Mouse (Mus musculus) forebrain, embryonic 12.5 days (tissue): Measurements from ENCODE around the gene Vgll4. TPM values are rescaled to one million over a fixed set of nuclear protein-coding genes. Genes with fewer than 3 reads are reported as not detected.

ENCODE experiments used
- ATAC-seq: fragments of 200-750 bp; cut with Nextera tagmentation; 2 replicates; pipeline ENCODE4 v1.8.0; 2017; ENCODE audit warnings: moderate TSS enrichment; ENCODE audit not compliant: low FRiP score
- H3K27ac ChIP-seq: fragments of 300-500 bp; sonication (generic); 2 replicates; pipeline ENCODE4 v1.5.1; 2016; ENCODE audit warnings: mild to moderate bottlenecking
- H3K27me3 ChIP-seq: fragments of 300-500 bp; sonication (generic); 2 replicates; pipeline ENCODE4 v1.6.1; 2016; ENCODE audit warnings: mild to moderate bottlenecking
- H3K36me3 ChIP-seq: fragments of 300-500 bp; sonication (generic); replicated peaks from 2 replicates; pipeline ENCODE4 v1.6.1; 2016; ENCODE audit warnings: mild to moderate bottlenecking
- H3K4me1 ChIP-seq: fragments of 300-500 bp; sonication (generic); 2 replicates; pipeline ENCODE4 v1.6.1; 2016
- H3K4me2 ChIP-seq: fragments of 300-500 bp; sonication (generic); 2 replicates; pipeline ENCODE4 v1.6.1; 2016; ENCODE audit warnings: mild to moderate bottlenecking, moderate library complexity
- H3K4me3 ChIP-seq: fragments of 300-500 bp; sonication (generic); replicated peaks from 2 replicates; pipeline ENCODE4 v1.5.1; 2016; ENCODE audit warnings: mild to moderate bottlenecking
- H3K9ac ChIP-seq: fragments of 300-500 bp; sonication (generic); 2 replicates; pipeline ENCODE4 v1.6.1; 2016; ENCODE audit warnings: mild to moderate bottlenecking
- H3K9me3 ChIP-seq: fragments of 300-500 bp; sonication (generic); 2 replicates; pipeline ENCODE4 v1.6.1; 2016
- WGBS: fragments of 180-500 bp; shearing (Covaris S2); methylation state at CpG from one replicate; pipeline ENCODE4 v1.1.7; 2016; 5-methylcytosine and 5-hydroxymethylcytosine counted together
- polyA plus RNA-seq: library from polyadenylated mRNA; unstranded; fragments of >200 nt; fragmentation: Nextera tagmentation; extraction: Ambion mirVana; gene quantifications from 2 replicates; pipeline ENCODE4 v1.2.1, GENCODE M21; 2016

Gene Vgll4
- 91.2 and 96.1 TPM in 2 replicates for polyA plus RNA-seq

DNA sequence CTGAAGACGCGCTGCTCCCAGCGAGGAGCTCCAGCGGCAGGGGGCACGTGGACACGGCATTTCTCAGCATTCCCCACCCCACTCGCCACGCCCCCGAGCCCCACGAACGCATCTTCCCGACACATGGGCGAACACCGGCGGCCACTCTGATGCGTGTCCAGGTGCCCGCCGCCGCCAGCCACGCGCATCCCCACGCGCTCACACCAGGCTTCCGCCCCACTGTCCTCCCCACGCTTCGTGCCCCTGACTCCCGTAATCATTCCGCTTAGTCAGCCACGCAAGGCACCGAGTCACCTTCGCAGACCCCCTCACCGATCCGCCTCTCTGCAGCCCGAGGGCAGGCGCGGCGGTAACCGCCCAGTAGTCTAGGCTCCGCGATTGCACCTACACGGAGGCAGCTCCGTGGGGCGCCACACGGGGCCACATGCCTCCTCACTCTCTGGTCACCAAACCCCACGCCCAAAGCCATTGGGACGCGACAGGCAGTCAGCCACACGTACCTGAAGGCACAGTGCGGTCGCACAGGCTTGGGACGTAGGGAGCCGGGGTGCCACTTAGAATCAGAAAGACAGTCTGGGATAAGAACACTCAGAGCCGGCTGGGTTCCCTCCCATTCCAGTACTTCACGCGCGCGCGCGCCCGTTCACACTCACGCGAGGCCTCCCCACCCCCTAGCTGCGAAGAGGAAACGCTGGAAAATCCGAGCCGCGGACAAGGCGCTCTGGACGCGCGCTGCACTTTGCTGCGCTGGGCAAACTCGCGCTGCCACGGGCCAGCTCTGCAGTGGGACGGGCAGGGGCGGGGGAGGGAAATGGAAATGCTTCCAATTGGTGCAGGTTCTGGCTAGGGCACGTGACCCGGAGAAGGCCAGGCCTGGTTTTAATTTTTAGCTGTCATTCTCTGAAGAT is at the start of gene Vgll4:
TSS of gene Vgll4 (minus strand) at position 782 of the 908 bp plus-strand sequence.
- WGBS: under 1% methylated on average over 71 of the region's 79 CpGs
- Histone ChIP-seq H3K27ac (no peak within 1 kb of the TSS), H3K27me3 (peaks cover 68% of the 10 kb centered on the region), H3K9ac (peak within 1 kb of the TSS; percentile 61), H3K9me3 (no peaks in the 10 kb centered on the region), H3K4me2 (peak within 1 kb of the TSS; percentile 100), H3K4me1 (peaks cover 26% of the 10 kb centered on the region), H3K36me3 (no peaks in the 10 kb centered on the region), H3K4me3 (peak within 1 kb of the TSS; percentile 69)
- ATAC-seq: peak; percentile 57

DNA sequence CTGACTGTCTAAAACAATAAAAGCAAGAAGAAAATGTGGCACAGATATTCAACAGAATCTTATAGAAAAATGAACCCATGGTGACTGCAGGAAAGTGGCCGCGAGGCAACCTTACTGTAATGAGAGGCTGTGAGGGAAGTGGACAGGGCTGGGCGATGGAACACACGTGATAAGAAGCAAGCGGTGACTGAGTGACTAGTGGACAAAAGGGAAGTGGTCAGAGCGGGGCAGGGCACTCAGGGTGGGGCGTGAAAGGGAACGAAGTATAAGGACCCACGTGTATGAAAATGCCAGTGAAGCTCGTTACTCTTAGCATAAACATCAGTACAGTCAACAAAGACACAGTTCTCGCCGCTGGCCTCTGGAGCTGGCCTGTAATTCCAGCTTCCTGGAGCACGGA is 45.7 kb upstream of the Vgll4 start:
- H3K27me3 ChIP-seq: no peaks in the 10 kb centered on the region
- H3K27ac ChIP-seq: no peak overlapping the region
- H3K9ac ChIP-seq: no peak overlapping the region
- ATAC-seq: no peak
- no peak overlapping the region for H3K4me2 ChIP-seq
- WGBS: 90% methylated on average over 13 of the region's 13 CpGs
- no peaks in the 10 kb centered on the region for H3K9me3 ChIP-seq
- peaks cover 54% of the 10 kb centered on the region for H3K36me3 ChIP-seq
- H3K4me1 ChIP-seq: no peaks in the 10 kb centered on the region
- no peak overlapping the region for H3K4me3 ChIP-seq

DNA sequence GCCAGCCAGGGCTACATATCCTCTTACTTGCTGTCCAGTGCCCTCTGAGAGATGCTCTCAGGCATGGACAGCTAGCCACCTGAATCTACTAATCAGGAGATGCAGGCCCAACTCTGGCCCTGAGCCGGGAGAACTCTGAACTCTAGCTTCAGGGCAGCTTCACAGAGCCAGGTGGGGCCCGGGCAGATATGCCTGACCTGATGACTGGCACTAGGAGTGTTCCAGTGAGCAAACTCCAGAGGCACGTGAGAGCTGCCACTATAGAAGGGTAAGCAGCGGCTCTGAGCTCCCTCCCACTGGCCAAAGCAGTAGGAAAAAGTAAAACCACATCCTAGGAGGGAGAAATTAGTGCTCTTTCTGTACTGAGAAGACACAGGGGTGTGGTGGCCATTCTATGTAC is 43.8 kb upstream of the Vgll4 start:
- Histone ChIP-seq H3K9me3 (no peaks in the 10 kb centered on the region), H3K4me3 (no peak overlapping the region), H3K9ac (no peak overlapping the region), H3K36me3 (peaks cover 56% of the 10 kb centered on the region), H3K4me1 (no peaks in the 10 kb centered on the region), H3K27ac (no peak overlapping the region), H3K4me2 (no peak overlapping the region), H3K27me3 (no peaks in the 10 kb centered on the region)
- 95% methylated on average over 4 of the region's 4 CpGs for WGBS
- no peak for ATAC-seq

DNA sequence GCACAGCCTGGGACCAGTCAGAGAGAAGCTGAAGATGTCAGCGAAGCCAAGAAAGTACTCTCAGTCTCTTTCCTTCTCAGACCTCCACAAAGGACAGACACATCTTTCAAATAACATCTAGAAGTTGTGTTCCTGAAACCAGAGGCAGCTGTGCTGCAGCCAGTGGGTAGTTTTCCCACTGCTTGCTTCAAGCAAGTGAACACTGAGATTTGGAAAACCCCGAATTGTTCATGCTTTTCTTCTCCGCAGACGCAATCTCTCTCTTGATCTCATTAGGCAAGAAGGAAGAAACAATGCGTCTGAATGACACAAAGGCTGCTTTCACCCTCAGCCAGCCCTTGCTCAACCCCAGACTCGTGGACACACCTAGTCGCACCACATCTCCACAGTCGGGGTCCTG is 42.0 kb upstream of the Vgll4 start:
- H3K27me3 ChIP-seq: no peaks in the 10 kb centered on the region
- no peak overlapping the region for H3K4me3 ChIP-seq
- no peak overlapping the region for H3K9ac ChIP-seq
- 68% methylated on average over 8 of the region's 8 CpGs for WGBS
- no peak overlapping the region for H3K4me2 ChIP-seq
- H3K4me1 ChIP-seq: peaks cover 9% of the 10 kb centered on the region
- H3K9me3 ChIP-seq: no peaks in the 10 kb centered on the region
- H3K36me3 ChIP-seq: peaks cover 51% of the 10 kb centered on the region
- ATAC-seq: no peak
- H3K27ac ChIP-seq: no peak overlapping the region

DNA sequence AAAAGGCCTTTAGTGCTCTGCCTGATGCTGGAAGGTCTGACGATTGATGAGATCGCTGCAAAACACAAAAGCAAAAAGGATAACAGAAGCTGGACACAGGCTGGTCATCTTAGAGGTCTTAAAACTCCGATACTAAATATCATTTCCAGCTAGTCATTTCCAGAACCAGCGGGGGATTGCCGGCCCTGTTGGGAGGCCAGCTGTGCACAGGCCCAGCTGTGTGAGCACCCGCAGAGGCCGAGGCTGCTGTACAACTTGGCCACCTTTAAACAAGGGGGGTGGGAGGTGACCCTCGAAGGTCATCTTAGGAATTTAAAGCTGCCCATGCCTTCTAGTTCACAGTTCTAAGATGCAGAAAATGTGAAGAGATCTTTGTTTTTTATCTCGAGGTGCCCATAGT is 41.0 kb upstream of the Vgll4 start:
- Histone ChIP-seq H3K27me3 (no peaks in the 10 kb centered on the region), H3K9ac (no peak overlapping the region), H3K27ac (no peak overlapping the region), H3K36me3 (peaks cover 46% of the 10 kb centered on the region), H3K4me3 (no peak overlapping the region), H3K9me3 (no peaks in the 10 kb centered on the region), H3K4me2 (no peak overlapping the region), H3K4me1 (peaks cover 10% of the 10 kb centered on the region)
- ATAC-seq: no peak
- 84% methylated on average over 9 of the region's 9 CpGs for WGBS

DNA sequence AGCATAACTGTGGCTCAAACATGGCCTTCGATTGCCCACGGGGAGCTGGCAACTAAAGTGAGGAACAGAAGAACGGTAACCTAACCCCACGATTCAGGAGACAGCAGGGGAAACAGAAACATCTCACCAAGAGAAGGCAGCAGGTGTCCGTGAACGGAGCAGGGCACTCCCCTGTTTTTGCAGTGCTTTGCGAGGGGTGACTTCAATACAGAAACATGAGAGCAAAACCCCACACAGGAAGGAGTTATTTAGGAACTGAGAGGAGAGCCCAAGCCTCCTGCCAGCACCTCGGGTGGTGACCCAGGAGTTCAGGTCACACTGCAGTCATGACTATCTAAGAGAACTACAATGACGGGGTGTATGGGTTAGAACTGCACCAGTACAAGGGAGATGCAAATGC is 40.5 kb upstream of the Vgll4 start:
- Histone ChIP-seq H3K9ac (no peak overlapping the region), H3K9me3 (no peaks in the 10 kb centered on the region), H3K4me3 (no peak overlapping the region), H3K27me3 (no peaks in the 10 kb centered on the region), H3K4me2 (no peak overlapping the region), H3K36me3 (peaks cover 41% of the 10 kb centered on the region), H3K27ac (no peak overlapping the region), H3K4me1 (peaks cover 10% of the 10 kb centered on the region)
- ATAC-seq: no peak
- 80% methylated on average over 9 of the region's 9 CpGs for WGBS

DNA sequence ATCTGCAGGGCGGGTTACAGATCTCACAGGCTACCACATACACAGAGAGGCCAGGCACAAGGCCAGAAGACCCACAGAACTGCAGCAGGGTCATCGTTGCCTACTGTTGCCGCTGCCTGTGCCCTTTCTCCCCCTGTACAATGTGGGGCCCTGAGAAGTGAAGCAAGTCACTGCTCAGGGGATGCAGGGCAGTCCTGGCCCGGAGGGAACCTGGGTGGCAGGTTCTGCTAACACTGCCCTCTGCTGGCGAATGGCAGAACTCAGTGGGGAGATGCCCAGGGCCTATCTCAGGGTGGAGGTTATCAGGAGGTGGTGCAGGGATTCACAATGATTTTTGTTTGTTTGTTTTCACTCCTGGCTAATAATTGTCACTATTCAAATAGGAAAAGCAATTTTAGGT is 37.9 kb upstream of the Vgll4 start:
- no peak overlapping the region for H3K4me3 ChIP-seq
- H3K27ac ChIP-seq: no peak overlapping the region
- H3K9me3 ChIP-seq: no peaks in the 10 kb centered on the region
- H3K27me3 ChIP-seq: no peaks in the 10 kb centered on the region
- H3K4me1 ChIP-seq: peaks cover 10% of the 10 kb centered on the region
- WGBS: 30% methylated on average over 5 of the region's 5 CpGs
- H3K4me2 ChIP-seq: no peak overlapping the region
- H3K36me3 ChIP-seq: peaks cover 33% of the 10 kb centered on the region
- ATAC-seq: peak; percentile 65; the same call in 1 of the 2 replicates
- no peak overlapping the region for H3K9ac ChIP-seq

DNA sequence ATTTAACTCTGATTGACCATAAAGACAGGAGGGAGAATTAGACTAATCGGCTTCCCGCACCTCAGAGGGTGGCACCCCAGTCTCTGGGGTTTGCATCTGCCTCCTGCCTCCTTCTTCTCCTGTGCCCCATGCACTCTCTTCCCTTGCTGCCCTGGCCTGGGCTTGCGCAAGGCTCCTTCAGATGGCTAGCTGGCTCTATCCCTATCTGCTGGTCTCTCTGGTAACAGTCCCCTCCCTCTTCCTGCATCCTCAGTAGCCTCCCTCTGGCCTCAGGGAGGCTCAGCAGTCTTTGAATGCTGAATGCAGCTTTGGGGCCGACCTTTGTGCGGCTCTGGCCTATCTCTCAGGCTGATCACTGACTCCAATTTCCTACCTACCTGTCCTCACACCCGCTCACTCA is 37.2 kb upstream of the Vgll4 start:
- Histone ChIP-seq H3K9ac (0 out of 2 replicates have a peak overlapping the region, but pooled peaks have one; percentile 29), H3K27ac (0 out of 2 replicates have a peak overlapping the region, but pooled peaks have one; percentile 13), H3K4me3 (no peak overlapping the region), H3K27me3 (no peaks in the 10 kb centered on the region), H3K9me3 (no peaks in the 10 kb centered on the region), H3K4me2 (no peak overlapping the region), H3K36me3 (peaks cover 29% of the 10 kb centered on the region), H3K4me1 (peaks cover 10% of the 10 kb centered on the region)
- ATAC-seq: no peak
- WGBS: 43% methylated on average over 6 of the region's 6 CpGs

DNA sequence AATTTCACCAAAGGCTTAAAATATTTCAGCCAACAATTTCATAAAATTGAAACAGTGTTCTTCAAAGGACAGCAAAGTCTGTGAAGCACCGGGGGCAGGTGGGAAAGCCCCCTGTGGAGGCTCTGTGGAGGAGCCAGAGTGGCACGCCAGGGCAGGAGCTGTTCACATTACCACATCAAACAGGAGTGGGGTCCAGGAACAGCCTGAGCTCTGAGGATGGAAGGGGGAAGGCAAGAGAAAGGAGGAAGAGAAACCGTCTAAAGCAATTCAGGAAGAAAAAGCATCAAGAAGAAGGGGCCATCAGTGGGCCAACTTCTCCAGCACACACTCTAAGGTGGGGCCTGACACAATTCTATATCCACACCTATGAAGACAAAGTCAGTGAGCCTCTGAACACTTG is 36.3 kb upstream of the Vgll4 start:
- WGBS: 81% methylated on average over 3 of the region's 3 CpGs
- Histone ChIP-seq H3K4me2 (no peak overlapping the region), H3K27ac (no peak overlapping the region), H3K27me3 (no peaks in the 10 kb centered on the region), H3K36me3 (peaks cover 21% of the 10 kb centered on the region), H3K9ac (no peak overlapping the region), H3K9me3 (no peaks in the 10 kb centered on the region), H3K4me3 (no peak overlapping the region), H3K4me1 (peaks cover 10% of the 10 kb centered on the region)
- no peak for ATAC-seq

DNA sequence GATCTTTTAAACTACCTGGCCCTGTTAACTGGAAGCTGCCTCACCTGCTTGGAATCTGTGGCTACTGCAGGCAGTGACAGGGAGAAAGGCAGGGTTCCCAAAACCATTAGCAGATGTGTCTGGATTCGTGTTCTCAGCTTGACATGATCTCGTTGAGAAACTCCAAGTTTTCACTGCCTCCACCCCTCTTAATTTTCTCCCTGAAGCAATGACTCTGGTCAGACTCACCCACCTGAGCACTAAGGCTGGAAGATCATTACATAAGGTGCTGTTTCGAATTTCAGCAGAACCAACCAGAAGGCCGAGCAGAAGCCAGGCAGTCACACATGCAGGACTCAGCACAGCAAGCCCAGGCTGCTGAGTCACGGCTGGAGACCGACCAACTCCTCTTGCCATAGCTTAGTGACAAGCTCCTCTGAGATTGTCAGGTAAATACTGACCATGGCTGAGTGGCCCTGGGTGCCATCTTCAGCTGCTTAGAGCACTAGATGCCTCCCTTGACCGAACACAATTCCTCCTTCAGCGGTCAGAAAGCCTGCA is 35.6 kb upstream of the Vgll4 start:
- Histone ChIP-seq H3K27me3 (no peaks in the 10 kb centered on the region), H3K27ac (no peak overlapping the region), H3K36me3 (peaks cover 17% of the 10 kb centered on the region), H3K9ac (no peak overlapping the region), H3K4me3 (no peak overlapping the region), H3K4me2 (no peak overlapping the region), H3K4me1 (peaks cover 10% of the 10 kb centered on the region), H3K9me3 (no peaks in the 10 kb centered on the region)
- whole genome bisulfite sequencing: 89% methylated on average over 8 of the region's 8 CpGs
- no peak for ATAC-seq

DNA sequence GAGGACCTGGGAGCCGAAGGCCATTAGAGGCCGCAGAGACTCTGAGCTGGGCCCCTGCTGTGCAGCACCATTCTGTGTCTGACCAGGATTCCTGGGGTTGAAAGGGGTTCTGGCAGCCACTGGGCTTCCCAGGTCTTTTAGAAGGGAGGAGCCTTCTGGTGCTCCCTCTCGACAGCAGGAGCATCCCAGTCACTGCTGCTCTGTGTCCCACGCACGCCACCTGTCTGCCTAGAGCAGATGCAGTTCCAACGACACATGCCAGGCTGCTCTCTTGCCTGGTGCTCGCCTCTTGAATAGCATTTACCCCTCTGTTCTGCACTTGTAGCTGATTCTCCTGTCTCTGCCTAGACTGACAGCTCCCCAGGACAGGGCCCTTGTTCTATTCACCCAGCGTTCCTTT is 34.8 kb upstream of the Vgll4 start:
- H3K36me3 ChIP-seq: peaks cover 18% of the 10 kb centered on the region
- WGBS: 73% methylated on average over 8 of the region's 8 CpGs

DNA sequence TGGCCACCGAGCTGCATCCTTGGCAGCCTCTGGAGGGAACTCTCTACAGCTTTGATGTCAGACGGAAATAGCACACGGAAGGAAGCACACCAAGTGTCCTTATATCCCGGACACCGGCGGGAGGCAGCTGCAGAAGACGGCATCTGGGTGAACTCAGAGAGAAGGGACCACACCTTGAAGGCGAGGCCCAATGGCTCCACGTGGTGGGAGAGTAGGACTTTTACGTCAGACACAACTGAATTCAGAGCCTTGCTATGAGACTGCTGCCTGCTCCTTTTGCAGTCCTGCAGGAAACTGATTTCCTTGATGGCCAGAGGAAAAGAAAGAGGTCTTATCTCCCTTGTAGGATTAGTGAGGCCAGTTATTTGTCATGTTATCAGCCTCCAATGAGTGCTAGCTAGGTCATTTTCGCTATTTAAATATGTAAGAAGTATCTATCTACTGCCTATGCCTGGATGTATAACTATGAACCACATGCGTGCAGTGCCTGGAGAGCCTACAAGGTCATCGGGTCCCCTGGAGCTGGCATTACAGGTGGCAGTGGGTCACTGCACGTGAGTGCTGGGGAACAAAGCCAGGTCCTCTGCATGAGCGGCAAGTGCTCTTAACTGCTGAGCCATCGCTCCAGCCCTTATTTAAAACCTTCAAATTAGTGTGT is 28.7 kb upstream of the Vgll4 start:
- WGBS: 87% methylated on average over 16 of the region's 16 CpGs
- Histone ChIP-seq H3K36me3 (peaks cover 9% of the 10 kb centered on the region; the same call in 1 of the 2 replicates), H3K4me1 (no peaks in the 10 kb centered on the region), H3K4me3 (no peak overlapping the region), H3K27ac (no peak overlapping the region), H3K9ac (no peak overlapping the region), H3K27me3 (no peaks in the 10 kb centered on the region), H3K4me2 (no peak overlapping the region), H3K9me3 (0 out of 2 replicates have a peak, but pooled peaks cover 2% of the 10 kb centered on the region)
- ATAC-seq: no peak

More for the DNA sequence above, 34.8 kb upstream of the Vgll4 start:
- Histone ChIP-seq H3K4me1 (peaks cover 10% of the 10 kb centered on the region), H3K9me3 (no peaks in the 10 kb centered on the region), H3K4me3 (no peak overlapping the region), H3K9ac (no peak overlapping the region), H3K27me3 (no peaks in the 10 kb centered on the region), H3K27ac (no peak overlapping the region), H3K4me2 (no peak overlapping the region)
- ATAC-seq: no peak
